Mouse (Mus musculus): ENCODE data around the gene Fam241b.
"Not testable (repeated sequence)": the region's sequence is repeated elsewhere in the genome, so short reads cannot be mapped to it uniquely, and the experiment has no call there.

Fam241b gene

DNA sequence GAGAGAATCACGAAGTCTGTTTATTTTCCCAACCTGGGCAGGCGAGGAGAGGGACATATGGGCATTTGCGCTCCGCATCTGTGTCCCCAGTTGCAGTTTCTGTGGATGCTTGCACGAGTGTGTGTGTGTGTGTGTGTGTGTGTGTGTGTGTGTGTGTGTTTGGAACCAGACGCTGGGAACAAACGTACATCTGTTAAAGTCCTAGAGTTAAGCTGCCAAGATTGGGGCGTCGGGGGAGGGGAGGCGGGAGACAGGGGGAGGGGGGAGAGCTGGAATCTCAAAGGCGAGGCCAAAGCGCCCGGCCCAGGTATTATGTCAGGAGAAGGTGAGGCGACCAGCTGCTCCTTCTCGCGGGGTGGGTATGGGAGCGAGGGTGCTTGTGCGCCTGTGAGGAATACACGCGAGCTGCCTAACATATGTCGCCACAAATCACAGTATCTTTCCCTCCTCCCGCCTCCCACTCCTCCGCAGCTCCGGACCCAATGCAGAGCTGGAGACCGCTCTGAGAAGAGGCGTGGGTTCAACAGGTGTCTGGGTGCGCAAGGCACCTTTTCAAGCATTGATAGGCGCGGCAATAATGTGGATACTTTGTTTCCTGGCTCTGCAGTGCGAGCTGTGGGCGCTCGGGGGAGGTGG lies 15.3 kb downstream of the Fam241b start:
- DNase-seq = no peak

DNA sequence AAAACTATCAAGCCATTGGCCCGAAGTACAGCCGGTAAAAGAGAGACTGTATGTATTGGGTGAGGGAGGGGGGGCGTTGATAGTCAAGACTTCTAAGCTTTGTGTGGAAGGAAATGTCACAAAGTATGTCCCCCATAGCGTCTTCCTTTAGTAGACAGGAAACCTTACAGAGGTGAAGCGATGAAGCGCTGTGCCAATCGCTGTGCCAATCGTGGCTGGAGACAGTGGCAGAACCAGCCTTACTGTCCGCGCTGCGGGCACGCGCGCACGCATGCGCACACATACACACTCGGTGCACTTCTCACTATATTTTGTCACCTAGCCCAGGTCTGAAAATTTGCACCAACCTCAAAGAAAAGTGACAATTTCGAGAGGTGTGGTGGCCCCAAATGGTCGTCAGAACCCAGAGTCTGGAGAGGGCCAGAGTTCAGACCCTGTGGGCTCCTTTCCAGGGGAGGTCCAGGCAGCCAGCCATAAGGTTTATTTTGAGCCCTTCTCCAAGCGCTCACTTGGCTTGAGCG lies 15.9 kb downstream of the Fam241b start:
- no peak for DNase-seq

GRCm38 (mm10) chr10:62127137-62127536 lies 16.6 kb downstream of the Fam241b start:
- no peak for DNase-seq

DNA sequence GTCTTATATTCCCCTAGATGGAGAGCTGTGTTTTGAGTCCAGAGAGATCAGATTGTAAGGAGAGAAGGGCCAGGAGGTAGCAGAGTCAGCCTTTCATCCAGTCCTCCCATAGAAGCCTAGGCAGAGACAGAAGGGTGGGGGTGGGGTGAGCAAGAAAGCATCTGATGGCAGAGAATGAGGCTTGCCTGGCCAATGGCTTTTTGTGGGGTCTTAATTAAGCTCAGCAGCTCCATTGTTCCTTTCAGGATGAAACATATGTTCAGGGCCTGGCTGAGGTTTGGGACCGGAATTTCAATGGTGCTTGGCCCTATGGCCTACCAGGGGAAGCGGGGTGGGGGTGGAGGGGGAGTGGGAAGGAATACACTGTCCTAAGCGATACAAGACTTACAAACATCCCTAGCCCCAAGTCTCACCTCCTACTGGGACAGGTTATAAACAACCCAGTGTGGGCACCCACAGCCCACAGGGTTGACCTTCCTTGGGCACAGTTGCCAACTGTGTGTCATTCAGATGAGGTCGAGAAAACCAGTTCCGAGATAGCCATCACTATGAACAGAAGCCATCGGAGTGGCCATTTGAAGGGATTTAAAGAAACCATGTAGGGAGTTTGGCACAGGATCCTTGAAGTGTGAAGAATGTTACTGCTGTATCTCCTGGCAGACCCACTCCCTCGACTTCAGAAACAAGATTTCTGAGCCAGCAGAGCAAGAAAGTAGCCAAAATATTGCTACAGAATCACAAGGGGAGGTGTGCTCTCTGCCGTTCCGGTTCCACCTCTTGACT lies 29.7 kb downstream of the Fam241b start:
- DNase-seq = no peak

DNA sequence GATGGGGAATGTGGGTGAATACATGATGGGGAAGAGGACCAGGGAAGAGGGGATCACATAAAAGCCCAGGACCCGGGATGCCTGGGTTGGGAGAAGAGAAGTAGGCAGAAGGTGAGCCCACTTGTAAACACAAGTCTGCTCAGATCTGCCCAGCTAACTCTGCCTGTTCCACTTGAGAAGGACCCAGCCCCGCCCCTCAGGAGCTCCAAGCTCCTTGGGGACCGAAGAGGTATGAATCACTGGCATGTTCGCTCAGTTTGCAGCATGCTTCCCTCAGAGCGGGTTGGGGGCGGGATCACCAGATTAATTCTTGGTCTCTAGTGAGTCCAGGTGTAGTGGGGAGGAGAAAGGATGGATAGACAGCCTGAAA lies 32.5 kb downstream of the Fam241b start:
- peak in 1 of 2 experiments; percentile 6 for DNase-seq

- DNase-seq = peak; percentile 59 to 62
Measured at GRCm38 (mm10) chr10:62110504-62111206, 33.1 kb downstream of the Fam241b start.

GRCm38 (mm10) chr10:62107048-62107447 lies 36.7 kb downstream of the Fam241b start:
- DNase-seq = no peak

GRCm38 (mm10) chr10:62104835-62105576 lies 38.7 kb downstream of the Fam241b start:
- peak in 1 of 2 experiments; percentile 11 for DNase-seq

GRCm38 (mm10) chr10:62101504-62102439 lies 41.9 kb downstream of the Fam241b start:
- DNase-seq = peak in 1 of 2 experiments; percentile 12

- DNase-seq = no peak
Measured at GRCm38 (mm10) chr10:62099749-62100403, 43.8 kb downstream of the Fam241b start.

DNA sequence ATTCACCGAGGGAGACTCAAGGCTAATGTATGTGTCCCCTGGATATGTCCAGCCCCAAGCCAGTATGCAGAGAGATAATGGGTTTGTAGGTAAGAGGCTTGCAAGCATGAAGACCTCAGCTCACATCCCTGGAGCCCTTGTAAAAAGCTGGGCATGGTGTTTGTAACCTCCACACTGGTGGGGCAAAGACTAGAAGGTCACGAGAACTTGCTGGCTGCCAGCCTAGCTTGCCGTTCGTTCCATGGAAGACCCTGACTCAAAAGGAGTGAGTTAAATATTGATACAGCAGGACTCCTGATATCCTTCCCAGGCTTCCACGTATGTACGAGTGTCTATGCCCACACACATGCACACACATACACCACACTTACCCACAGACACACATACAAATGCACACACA lies 49.3 kb downstream of the Fam241b start:
- DNase-seq = no peak

GRCm38 (mm10) chr10:62093903-62094302 lies 49.8 kb downstream of the Fam241b start:
- DNase-seq = no peak

DNA sequence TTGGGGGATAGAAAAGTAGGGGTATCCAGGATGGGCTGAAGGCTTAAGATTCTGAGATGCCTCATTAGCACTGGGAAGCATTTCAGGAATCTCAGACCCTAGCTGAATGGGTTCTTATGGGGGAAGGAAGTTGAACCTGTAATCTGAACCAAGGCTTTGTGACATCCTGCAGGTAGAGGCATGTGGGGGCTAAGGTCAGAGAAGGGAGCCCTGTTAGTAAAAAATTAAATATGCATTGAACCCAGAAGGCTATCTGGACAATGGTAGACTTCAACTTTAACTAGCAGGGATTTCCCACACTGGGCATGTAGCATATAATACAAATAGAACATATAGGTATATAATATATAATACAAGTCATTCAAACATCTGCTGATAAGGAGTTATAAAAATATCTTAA lies 54.2 kb downstream of the Fam241b start:
- DNase-seq = no peak

GRCm38 (mm10) chr10:62089071-62089470 lies 54.6 kb downstream of the Fam241b start:
- DNase-seq = no peak

GRCm38 (mm10) chr10:62088411-62088810 lies 55.3 kb downstream of the Fam241b start:
- DNase-seq = no peak

DNA sequence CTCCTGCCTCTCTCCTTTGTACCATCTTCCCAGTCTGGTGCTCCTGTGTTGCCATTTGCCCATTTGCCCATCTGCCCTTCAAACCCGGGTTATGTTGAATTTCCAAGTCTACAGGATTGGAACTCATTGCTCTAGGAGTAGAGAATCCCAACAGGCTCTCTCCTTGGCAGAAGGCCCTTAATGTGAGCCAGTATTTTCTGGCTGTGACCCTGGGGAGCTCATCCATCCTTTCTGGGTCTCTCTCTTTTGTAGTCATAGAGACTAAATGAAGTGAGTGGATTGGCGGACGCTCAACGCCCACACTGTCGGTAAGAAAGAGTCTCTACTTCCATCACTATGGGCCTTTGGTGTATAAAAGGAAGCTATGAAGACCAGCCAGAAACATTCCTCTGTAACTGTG lies 56.9 kb downstream of the Fam241b start:
- no peak for DNase-seq

GRCm38 (mm10) chr10:62086044-62086443 lies 57.7 kb downstream of the Fam241b start:
- DNase-seq = no peak

DNA sequence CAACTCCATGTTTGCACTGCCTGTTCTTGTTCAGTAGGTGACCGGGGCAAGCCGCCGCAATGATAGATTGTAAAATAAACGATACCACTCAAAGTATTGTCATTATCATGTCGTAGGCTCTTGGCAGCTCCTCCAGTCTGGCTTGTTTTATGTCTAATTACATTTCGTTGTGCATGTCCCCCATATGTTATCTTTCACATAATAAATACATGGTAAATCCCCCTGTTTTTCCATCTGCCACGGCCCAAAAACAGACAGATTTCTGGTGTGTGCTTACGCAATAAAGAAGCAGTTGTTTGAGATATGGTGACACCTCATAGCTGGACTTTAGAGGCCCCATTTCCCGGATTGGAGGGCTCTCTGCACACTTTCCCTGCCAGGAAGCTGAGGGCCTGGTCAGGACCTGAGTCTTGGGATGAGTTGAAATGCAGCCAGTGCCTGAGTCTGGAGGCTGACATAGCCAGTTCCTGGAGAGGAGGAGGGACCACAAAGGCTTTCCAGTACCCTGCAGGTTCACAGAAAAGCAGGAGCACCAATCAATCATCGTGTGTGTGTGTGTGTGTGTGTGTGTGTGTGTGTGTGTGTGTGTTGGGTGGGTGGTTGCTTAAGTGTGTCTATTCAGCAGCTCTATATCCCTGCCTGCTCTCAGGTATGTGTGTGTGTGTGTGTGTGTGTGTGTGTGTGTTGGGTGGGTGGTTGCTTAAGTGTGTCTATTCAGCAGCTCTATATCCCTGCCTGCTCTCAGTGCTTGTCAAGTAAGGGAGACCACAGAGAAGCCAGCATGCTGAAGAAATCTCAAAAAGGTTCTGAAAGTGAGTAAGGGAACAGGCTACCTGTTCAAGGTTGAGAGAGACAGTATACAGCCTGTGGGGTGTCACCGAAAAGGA lies 67.2 kb downstream of the Fam241b start:
- DNase-seq = no peak

DNA sequence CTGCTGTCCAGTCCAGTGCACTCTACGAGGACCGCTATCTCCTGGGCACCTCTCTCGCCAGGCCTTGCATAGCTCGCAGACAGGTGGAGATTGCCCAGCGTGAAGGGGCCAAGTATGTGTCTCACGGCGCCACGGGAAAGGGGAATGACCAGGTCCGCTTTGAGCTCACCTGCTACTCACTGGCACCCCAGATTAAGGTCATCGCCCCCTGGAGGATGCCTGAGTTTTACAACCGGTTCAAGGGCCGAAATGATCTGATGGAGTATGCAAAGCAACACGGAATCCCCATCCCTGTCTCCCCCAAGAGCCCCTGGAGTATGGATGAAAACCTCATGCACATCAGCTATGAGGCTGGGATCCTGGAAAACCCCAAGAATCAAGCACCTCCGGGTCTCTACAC lies 72.4 kb downstream of the Fam241b start:
- not testable (repeated sequence) for DNase-seq

- DNase-seq = no peak
Measured at GRCm38 (mm10) chr10:62070636-62071035, 73.1 kb downstream of the Fam241b start.
